Mouse (Mus musculus) hindbrain, postnatal 0 days (tissue): ENCODE data around the gene Ttll13. TPM values are rescaled to one million over a fixed set of nuclear protein-coding genes. Genes with fewer than 3 reads are reported as not detected.

ENCODE experiments used
- ATAC-seq: fragments of 200-750 bp; cut with Nextera tagmentation; 2 replicates; pipeline ENCODE4 v1.8.0; 2017; ENCODE audit warnings: mild to moderate bottlenecking, moderate TSS enrichment, moderate library complexity
- DNase-seq: peaks from one replicate; pipeline ENCODE4 v3.0.0-alpha.2; 2015; ENCODE audit warnings: low spot score
- H3K27ac ChIP-seq: fragments of 300-500 bp; sonication (generic); 2 replicates; pipeline ENCODE4 v1.5.1; 2014; ENCODE audit warnings: mild to moderate bottlenecking
- H3K27me3 ChIP-seq: fragments of 300-500 bp; sonication (generic); 2 replicates; pipeline ENCODE4 v1.6.1; 2014; ENCODE audit warnings: low read length, mixed read lengths; ENCODE audit not compliant: insufficient read depth
- H3K36me3 ChIP-seq: fragments of 300-500 bp; sonication (generic); 2 replicates; pipeline ENCODE4 v1.6.1; 2014; ENCODE audit warnings: low read length, mixed read lengths; ENCODE audit not compliant: insufficient read depth
- H3K4me1 ChIP-seq: fragments of 300-500 bp; sonication (generic); 2 replicates; pipeline ENCODE4 v1.6.1; 2014; ENCODE audit warnings: antibody characterized with exemption, low read length, mixed read lengths; ENCODE audit not compliant: insufficient read depth
- H3K4me2 ChIP-seq: fragments of 300-500 bp; sonication (generic); 2 replicates; pipeline ENCODE4 v1.6.1; 2014; ENCODE audit warnings: low read depth, mild to moderate bottlenecking, low read length, moderate library complexity, mixed read lengths
- H3K4me3 ChIP-seq: fragments of 300-500 bp; sonication (generic); 2 replicates; pipeline ENCODE4 v1.5.1; 2014; ENCODE audit warnings: low read length
- H3K9ac ChIP-seq: fragments of 300-500 bp; sonication (generic); replicated peaks from 2 replicates; pipeline ENCODE4 v1.6.1; 2014; ENCODE audit warnings: mild to moderate bottlenecking, low read length, moderate library complexity, mixed read lengths
- H3K9me3 ChIP-seq: fragments of 300-500 bp; sonication (generic); 2 replicates; pipeline ENCODE4 v1.6.1; 2016; ENCODE audit warnings: low read length, mixed read lengths
- CTCF ChIP-seq: IDR thresholded peaks from 2 replicates; pipeline ENCODE4 v1.5.1; 2016; ENCODE audit warnings: antibody characterized with exemption, control low read depth, low read depth
- WGBS: fragments of 180-500 bp; shearing (Covaris S2); extraction: QIAGEN DNeasy Blood & Tissue Kit; methylation state at CpG from one replicate; pipeline ENCODE4 v1.1.7; 2014; 5-methylcytosine and 5-hydroxymethylcytosine counted together
- polyA plus RNA-seq: library from polyadenylated mRNA; unstranded; fragments of >200 nt; fragmentation: Nextera tagmentation; extraction: Ambion mirVana; gene quantifications from 2 replicates; pipeline ENCODE4 v1.2.1, GENCODE M21; 2015
- total RNA-seq: library from RNA; depleted of rRNA; stranded (reverse); fragments of >200 nt; gene quantifications from 2 replicates; pipeline ENCODE4 v1.2.3, GENCODE M21; 2014

The Ttll13 gene
- total and polyA plus RNA-seq, 2 experiments from 2014 or later: 0.73 to 2.7 TPM

DNA sequence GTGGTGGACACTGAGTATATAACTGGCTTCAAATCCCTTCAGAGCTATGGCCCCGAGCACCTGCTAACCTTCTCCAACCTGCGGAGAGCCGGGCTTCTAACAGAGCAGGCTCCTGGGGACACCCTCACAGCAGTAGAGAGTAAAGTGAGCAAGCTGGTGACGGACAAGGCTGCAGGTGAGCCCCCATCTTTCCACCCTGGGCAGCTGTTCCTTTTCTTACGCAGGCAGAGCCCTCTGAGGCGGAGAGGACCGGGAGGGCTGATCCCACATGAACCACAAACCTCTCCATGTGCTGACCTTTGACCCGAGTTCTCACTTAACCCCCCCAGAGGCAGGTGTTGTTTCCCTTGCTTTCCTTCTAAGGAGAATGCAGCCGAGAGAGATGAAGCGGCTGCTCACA is 41.6 kb downstream of the Ttll13 start:
- Histone ChIP-seq H3K36me3 (peaks cover 58% of the 10 kb centered on the region), H3K27ac (no peak overlapping the region), H3K27me3 (no peaks in the 10 kb centered on the region), H3K4me1 (no peaks in the 10 kb centered on the region), H3K9me3 (no peaks in the 10 kb centered on the region), H3K4me2 (no peak overlapping the region), H3K4me3 (no peak overlapping the region), H3K9ac (no peak overlapping the region)
- 85% methylated on average over 10 of the region's 10 CpGs for WGBS
- ATAC-seq (no peak), DNase-seq (no peak)
- no peak for TF ChIP-seq CTCF

- Histone ChIP-seq H3K9ac (peak within 1 kb of the TSS; percentile 58), H3K27ac (peak within 1 kb of the TSS; percentile 66; the same call in 1 of the 2 replicates), H3K9me3 (no peaks in the 10 kb centered on the region), H3K4me3 (peak within 1 kb of the TSS; percentile 73), H3K36me3 (peaks cover 7% of the 10 kb centered on the region; the same call in 1 of the 2 replicates), H3K4me1 (no peaks in the 10 kb centered on the region), H3K27me3 (no peaks in the 10 kb centered on the region), H3K4me2 (peak within 1 kb of the TSS; percentile 97)
- under 1% methylated on average over 52 of the region's 52 CpGs for WGBS
- no peak for TF ChIP-seq CTCF
- ATAC-seq (peak; percentile 99), DNase-seq (peak; percentile 98)
Observed at GRCm38 (mm10) chr7:80294062-80294763, 48.0 kb downstream of the Ttll13 start, which contains the start of gene Prc1. TSS of gene Prc1 (plus strand) at chr7:80294450.

- H3K4me3 ChIP-seq: peak overlapping the region; percentile 73
- no peak for TF ChIP-seq CTCF
- ATAC-seq (no peak), DNase-seq (peak; percentile 44)
- peak overlapping the region; percentile 66; the same call in 1 of the 2 replicates for H3K27ac ChIP-seq
- WGBS: 8% methylated on average over 37 of the region's 37 CpGs
- no peaks in the 10 kb centered on the region for H3K9me3 ChIP-seq
- H3K4me2 ChIP-seq: peak overlapping the region; percentile 97
- H3K9ac ChIP-seq: peak overlapping the region; percentile 58
- H3K4me1 ChIP-seq: no peaks in the 10 kb centered on the region
- H3K27me3 ChIP-seq: no peaks in the 10 kb centered on the region
- peaks cover 6% of the 10 kb centered on the region; the same call in 1 of the 2 replicates for H3K36me3 ChIP-seq
Observed at GRCm38 (mm10) chr7:80294764-80295648, 48.8 kb downstream of the Ttll13 start.

- TF ChIP-seq CTCF: no peak
- Histone ChIP-seq H3K27me3 (no peaks in the 10 kb centered on the region), H3K36me3 (peaks cover 2% of the 10 kb centered on the region), H3K4me2 (no peak overlapping the region), H3K9ac (no peak overlapping the region), H3K27ac (no peak overlapping the region), H3K4me3 (no peak overlapping the region), H3K9me3 (no peaks in the 10 kb centered on the region), H3K4me1 (no peaks in the 10 kb centered on the region)
- 97% methylated on average over 6 of the region's 6 CpGs for WGBS
- DNase-seq (no peak), ATAC-seq (no peak)
Observed at GRCm38 (mm10) chr7:80296462-80296861, 50.3 kb downstream of the Ttll13 start.

GRCm38 (mm10) chr7:80297041-80297440 is 50.9 kb downstream of the Ttll13 start:
- no peaks in the 10 kb centered on the region for H3K27me3 ChIP-seq
- H3K36me3 ChIP-seq: peaks cover 8% of the 10 kb centered on the region
- TF ChIP-seq CTCF: no peak
- H3K4me2 ChIP-seq: no peak overlapping the region
- WGBS: 78% methylated on average over 3 of the region's 3 CpGs
- no peaks in the 10 kb centered on the region for H3K4me1 ChIP-seq
- no peak overlapping the region for H3K27ac ChIP-seq
- ATAC-seq (no peak), DNase-seq (no peak)
- H3K9me3 ChIP-seq: no peaks in the 10 kb centered on the region
- H3K4me3 ChIP-seq: no peak overlapping the region
- H3K9ac ChIP-seq: no peak overlapping the region

- 94% methylated on average over 4 of the region's 4 CpGs for WGBS
- TF ChIP-seq CTCF: no peak
- H3K9ac ChIP-seq: no peak overlapping the region
- ATAC-seq: no peak
- peaks cover 18% of the 10 kb centered on the region for H3K36me3 ChIP-seq
- H3K27ac ChIP-seq: no peak overlapping the region
- H3K4me3 ChIP-seq: no peak overlapping the region
- H3K27me3 ChIP-seq: no peaks in the 10 kb centered on the region
- no peak for DNase-seq
- no peaks in the 10 kb centered on the region for H3K9me3 ChIP-seq
- no peak overlapping the region for H3K4me2 ChIP-seq
- H3K4me1 ChIP-seq: no peaks in the 10 kb centered on the region
Observed at GRCm38 (mm10) chr7:80298754-80299153, 52.6 kb downstream of the Ttll13 start.
